Mouse (Mus musculus) liver, embryonic 14.5 days (tissue): Measurements from ENCODE around the gene Tssk6. TPM values are rescaled to one million over a fixed set of nuclear protein-coding genes. Genes with fewer than 3 reads are reported as not detected.
A peak's percentile ranks its signal among the peaks of the same experiment; 100 is the strongest.

ENCODE experiments used
- ATAC-seq: fragments of 200-750 bp; cut with Nextera tagmentation; 2 replicates; pipeline ENCODE4 v1.8.0; 2017; ENCODE audit warnings: moderate number of reproducible peaks, mild to moderate bottlenecking, moderate library complexity; ENCODE audit not compliant: insufficient read depth
- DNase-seq, 3 experiments: peaks; one replicate each; pipeline ENCODE4 v3.0.0-alpha.2; 2012 to 2013; ENCODE audit warnings: low read depth in 3 of 3, low spot score in 3 of 3
- H3K27ac ChIP-seq: fragments of 300-500 bp; sonication (generic); 2 replicates; pipeline ENCODE4 v1.5.1; 2014; ENCODE audit warnings: moderate library complexity, mild to moderate bottlenecking, control low read depth, inconsistent platforms
- H3K27me3 ChIP-seq: fragments of 300-500 bp; sonication (generic); 2 replicates; pipeline ENCODE4 v1.6.1; 2014; ENCODE audit warnings: mild to moderate bottlenecking, low read length, moderate library complexity; ENCODE audit not compliant: control insufficient read depth, insufficient read depth
- H3K36me3 ChIP-seq: fragments of 300-500 bp; sonication (generic); replicated peaks from 2 replicates; pipeline ENCODE4 v1.6.1; 2014; ENCODE audit warnings: low read depth; ENCODE audit not compliant: control insufficient read depth, insufficient read depth
- H3K4me1 ChIP-seq, 2 experiments: fragments of 200-500 bp in 1 of 2; fragments of 300-500 bp in 1 of 2; sonication (generic) in 1 of 2; replicated peaks; 2 replicates each; pipeline ENCODE4 v1.6.1; 2012 to 2014; ENCODE audit warnings: antibody characterized with exemption in 1 of 2, inconsistent platforms in 1 of 2, low read length in 1 of 2; ENCODE audit not compliant: control insufficient read depth in 2 of 2, insufficient read depth in 2 of 2
- H3K4me2 ChIP-seq: fragments of 300-500 bp; sonication (generic); 2 replicates; pipeline ENCODE4 v1.6.1; 2014; ENCODE audit warnings: low read depth, mild to moderate bottlenecking, control low read depth, moderate library complexity
- H3K4me3 ChIP-seq, 2 experiments: fragments of 200-500 bp in 1 of 2; fragments of 300-500 bp in 1 of 2; sonication (generic) in 1 of 2; 2 replicates each; pipeline ENCODE4 v1.5.1; 2012 to 2014; ENCODE audit warnings: low read depth in 2 of 2, low read length in 2 of 2, mild to moderate bottlenecking in 2 of 2, control low read depth in 1 of 2, inconsistent platforms in 1 of 2, moderate library complexity in 1 of 2; ENCODE audit not compliant: insufficient read depth in 1 of 2
- H3K9ac ChIP-seq: fragments of 300-500 bp; sonication (generic); replicated peaks from 2 replicates; pipeline ENCODE4 v1.6.1; 2014; ENCODE audit warnings: mild to moderate bottlenecking, control low read depth, moderate library complexity
- H3K9me3 ChIP-seq: fragments of 300-500 bp; sonication (generic); 2 replicates; pipeline ENCODE4 v1.6.1; 2016; ENCODE audit warnings: low read length, mixed read lengths; ENCODE audit not compliant: control insufficient read depth
- CTCF ChIP-seq: IDR thresholded peaks from 2 replicates; pipeline ENCODE4 v1.5.1; 2016; ENCODE audit warnings: antibody characterized with exemption, low read depth, control low read depth
- EP300 ChIP-seq: IDR thresholded peaks from 2 replicates; pipeline ENCODE4 v1.6.1; 2016; ENCODE audit warnings: antibody characterized with exemption, low read depth
- WGBS: fragments of 180-500 bp; shearing (Covaris S2); extraction: QIAGEN DNeasy Blood & Tissue Kit; methylation state at CpG from one replicate; pipeline ENCODE4 v1.1.7; 2014; ENCODE audit not compliant: insufficient replicate concordance; 5-methylcytosine and 5-hydroxymethylcytosine counted together
- polyA plus RNA-seq, 2 experiments: library from polyadenylated mRNA; depleted of rRNA in 1 of 2; stranded (reverse) in 1 of 2; unstranded in 1 of 2; fragments of >200 nt; fragmentation: Nextera tagmentation in 1 of 2; extraction: Ambion mirVana in 1 of 2; gene quantifications; 2 replicates each; pipeline versions ENCODE4 v1.2.1 to v1.2.3; 2012 to 2014

The Tssk6 gene
- polyA plus RNA-seq, 2 experiments, result 0.41 to 1.7 TPM

- no peak overlapping the region for H3K9ac ChIP-seq
- DNase-seq, result no peak
- peaks cover 75% of the 10 kb centered on the region for H3K36me3 ChIP-seq
- no peak for TF ChIP-seq CTCF
- no peak for TF ChIP-seq EP300
- H3K27ac ChIP-seq, result no peak overlapping the region
- H3K4me2 ChIP-seq, result no peak overlapping the region
- H3K27me3 ChIP-seq, result no peaks in the 10 kb centered on the region
- H3K9me3 ChIP-seq, result no peaks in the 10 kb centered on the region
- ATAC-seq, result no peak
- 78% methylated on average over 4 of the region's 4 CpGs for WGBS
- peaks cover 5 to 6% of the 10 kb centered on the region in 2 experiments; a peak in 3 of 4 replicates for H3K4me1 ChIP-seq
- no peak overlapping the region for H3K4me3 ChIP-seq
Measured at GRCm38 (mm10) chr8:69914526-69914925, 12.5 kb downstream of the Tssk6 start.

- H3K4me3 ChIP-seq, result no peak overlapping the region
- 64% methylated on average over 5 of the region's 5 CpGs for WGBS
- no peak overlapping the region for H3K9ac ChIP-seq
- DNase-seq (no peak), ATAC-seq (no peak)
- no peak overlapping the region for H3K4me2 ChIP-seq
- TF ChIP-seq CTCF, result no peak
- no peak for TF ChIP-seq EP300
- H3K9me3 ChIP-seq, result no peaks in the 10 kb centered on the region
- H3K27me3 ChIP-seq, result no peaks in the 10 kb centered on the region
- peaks cover 64% of the 10 kb centered on the region for H3K36me3 ChIP-seq
- H3K4me1 ChIP-seq, result peaks cover 17% of the 10 kb centered on the region in 2 experiments
- H3K27ac ChIP-seq, result no peak overlapping the region
Measured at GRCm38 (mm10) chr8:69915748-69916147, 13.8 kb downstream of the Tssk6 start.

GRCm38 (mm10) chr8:69918506-69918905 is 16.5 kb downstream of the Tssk6 start:
- H3K9ac ChIP-seq, result no peak overlapping the region
- H3K4me2 ChIP-seq, result no peak overlapping the region
- H3K9me3 ChIP-seq, result no peaks in the 10 kb centered on the region
- H3K36me3 ChIP-seq, result peaks cover 37% of the 10 kb centered on the region
- TF ChIP-seq EP300 (no peak), CTCF (no peak)
- H3K27me3 ChIP-seq, result no peaks in the 10 kb centered on the region
- no peak overlapping the region for H3K27ac ChIP-seq
- no peak for DNase-seq
- no peak overlapping the region for H3K4me3 ChIP-seq
- no peak for ATAC-seq
- peaks cover 31 to 42% of the 10 kb centered on the region in 2 experiments for H3K4me1 ChIP-seq

GRCm38 (mm10) chr8:69919010-69919409 is 17.0 kb downstream of the Tssk6 start:
- Histone ChIP-seq H3K36me3 (peaks cover 36% of the 10 kb centered on the region), H3K4me3 (no peak overlapping the region), H3K4me1 (peaks cover 36 to 47% of the 10 kb centered on the region in 2 experiments), H3K4me2 (no peak overlapping the region), H3K27me3 (no peaks in the 10 kb centered on the region), H3K9ac (no peak overlapping the region), H3K9me3 (no peaks in the 10 kb centered on the region), H3K27ac (peak overlapping the region; percentile 83)
- TF ChIP-seq CTCF (peak; percentile 95), EP300 (no peak)
- 39% methylated on average over 1 of the region's 1 CpGs for WGBS
- DNase-seq (peak; percentile 71 to 83 (median 71)), ATAC-seq (peak; percentile 50)

GRCm38 (mm10) chr8:69919876-69920662 is 18.1 kb downstream of the Tssk6 start:
- Histone ChIP-seq H3K27ac (peak overlapping the region; percentile 83), H3K9me3 (no peaks in the 10 kb centered on the region), H3K27me3 (no peaks in the 10 kb centered on the region), H3K36me3 (peaks cover 27% of the 10 kb centered on the region), H3K4me3 (peak overlapping the region in 1 of 2 experiments; percentile 18; a peak in 3 of 4 replicates), H3K9ac (peak overlapping the region; percentile 58), H3K4me2 (peak overlapping the region; percentile 65), H3K4me1 (peaks cover 46 to 55% of the 10 kb centered on the region in 2 experiments)
- ATAC-seq (peak; percentile 72), DNase-seq (peak; percentile 52 to 95 (median 56))
- TF ChIP-seq EP300, result peak; percentile 33; the same call in 1 of the 2 replicates
- no peak for TF ChIP-seq CTCF
- WGBS, result 30% methylated on average over 11 of the region's 11 CpGs
